Mouse (Mus musculus): ENCODE results near the gene Plxnc1. TPM values are rescaled to one million over a fixed set of nuclear protein-coding genes. Genes with fewer than 3 reads are reported as not detected.

Gene Plxnc1
- polyA plus RNA-seq, 1 experiment, result 0.55 TPM

DNA sequence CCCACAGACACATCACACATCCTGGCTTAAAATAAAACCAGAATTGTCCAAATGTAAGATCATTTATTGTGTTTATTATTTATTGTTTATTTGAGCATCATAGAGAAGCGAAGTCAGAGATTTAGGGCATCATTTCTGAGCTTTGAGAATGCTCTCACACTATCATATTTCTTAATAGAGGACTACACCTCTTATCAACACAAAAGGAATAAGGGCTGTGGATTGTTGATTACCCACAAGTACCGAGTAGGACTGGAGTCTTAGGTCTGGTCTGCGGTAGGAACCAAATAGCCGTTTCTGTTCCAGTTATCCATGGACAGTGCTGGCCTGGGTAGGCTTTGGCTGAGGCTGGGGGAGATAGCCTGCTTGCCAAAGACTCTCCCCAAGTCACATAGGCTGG lies 20.2 kb downstream of the Plxnc1 start:
- 69% methylated on average over 4 of the region's 4 CpGs for WGBS
- DNase-seq (ENCODE audit: low read depth, low spot score), result no peak

DNA sequence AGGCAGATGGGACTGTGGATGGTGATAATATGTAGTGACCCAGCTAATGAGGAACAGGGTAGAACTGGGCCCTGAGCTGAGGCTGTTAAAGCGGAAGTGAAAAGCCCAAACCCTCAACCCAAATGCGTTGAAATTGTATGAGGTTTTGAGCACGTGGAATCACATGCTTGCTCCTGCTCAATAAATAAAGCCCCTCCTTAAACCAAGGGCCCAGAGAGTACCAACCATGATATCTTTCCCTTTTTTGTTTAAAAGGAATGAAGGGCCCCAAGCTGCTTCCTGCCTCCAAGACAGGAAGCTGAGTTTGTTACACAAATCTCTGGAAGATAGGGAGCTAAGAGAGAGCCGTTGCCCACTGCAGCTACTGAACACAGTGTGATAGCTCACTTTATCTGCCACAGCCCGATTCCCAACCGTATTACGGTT lies 21.3 kb downstream of the Plxnc1 start:
- DNase-seq (ENCODE audit: low read depth, low spot score), result no peak
- WGBS, result 71% methylated on average over 7 of the region's 7 CpGs

DNA sequence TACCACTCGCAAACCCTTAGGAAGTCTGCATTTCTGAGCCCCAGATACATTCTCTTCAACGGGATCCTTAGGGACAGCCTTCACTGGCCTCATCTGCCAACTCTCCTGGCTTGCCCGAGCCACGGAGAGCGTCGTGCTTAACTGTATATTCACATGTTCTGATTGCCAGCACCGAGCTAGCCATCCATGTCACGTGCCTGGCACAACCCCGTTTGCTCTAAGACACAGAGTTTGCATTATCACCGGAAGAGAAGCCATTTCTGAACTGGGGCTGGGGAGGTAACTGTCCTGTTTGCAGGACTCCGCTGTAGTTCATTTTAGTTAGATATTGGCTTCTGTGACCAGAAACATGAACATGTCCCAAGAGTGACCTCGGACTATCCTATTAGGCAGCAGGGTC lies 21.8 kb downstream of the Plxnc1 start:
- DNase-seq (ENCODE audit: low read depth, low spot score), result no peak
- WGBS, result 89% methylated on average over 12 of the region's 12 CpGs

DNA sequence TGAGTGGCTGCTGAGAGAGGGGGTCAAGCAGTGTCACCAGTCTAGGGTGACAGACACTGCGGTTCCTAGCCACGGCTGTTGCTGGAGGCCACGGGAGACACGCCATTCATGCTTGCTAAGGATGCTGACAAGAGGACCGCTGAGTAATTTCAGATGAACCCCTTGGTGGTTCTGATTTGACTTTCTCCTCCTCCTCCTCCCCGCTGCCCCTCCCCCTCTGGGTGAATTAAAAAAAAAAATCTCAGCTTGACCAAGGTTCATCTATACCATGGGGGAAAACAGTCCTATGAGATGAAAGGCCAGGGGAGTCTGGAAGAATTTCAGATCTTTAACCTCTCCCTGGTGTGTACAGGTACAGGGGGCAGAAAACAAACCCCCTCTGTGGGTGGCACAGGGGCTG lies 22.9 kb downstream of the Plxnc1 start:
- WGBS, result 88% methylated on average over 6 of the region's 6 CpGs
- no peak for DNase-seq (ENCODE audit: low read depth, low spot score)

DNA sequence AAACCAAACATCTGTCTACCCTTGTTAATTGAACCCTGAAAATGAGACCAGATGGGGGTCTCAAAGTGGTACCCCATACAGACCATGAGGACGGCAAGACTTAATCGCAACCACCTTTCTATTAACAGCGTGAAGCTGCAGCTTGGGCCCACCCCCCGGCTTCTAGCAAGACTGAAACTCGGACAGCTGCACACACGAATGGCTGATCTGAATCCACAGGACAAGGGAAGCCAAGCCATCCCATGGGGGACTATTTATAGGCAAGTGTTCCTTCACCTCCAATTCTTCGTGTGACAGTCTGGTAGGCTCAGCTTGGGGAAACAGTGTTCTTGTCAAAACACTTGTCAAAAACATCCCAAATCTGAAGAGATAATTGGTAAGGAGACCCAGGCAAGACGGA lies 24.1 kb downstream of the Plxnc1 start:
- DNase-seq (ENCODE audit: low read depth, low spot score), result no peak
- WGBS, result 86% methylated on average over 8 of the region's 8 CpGs

DNA sequence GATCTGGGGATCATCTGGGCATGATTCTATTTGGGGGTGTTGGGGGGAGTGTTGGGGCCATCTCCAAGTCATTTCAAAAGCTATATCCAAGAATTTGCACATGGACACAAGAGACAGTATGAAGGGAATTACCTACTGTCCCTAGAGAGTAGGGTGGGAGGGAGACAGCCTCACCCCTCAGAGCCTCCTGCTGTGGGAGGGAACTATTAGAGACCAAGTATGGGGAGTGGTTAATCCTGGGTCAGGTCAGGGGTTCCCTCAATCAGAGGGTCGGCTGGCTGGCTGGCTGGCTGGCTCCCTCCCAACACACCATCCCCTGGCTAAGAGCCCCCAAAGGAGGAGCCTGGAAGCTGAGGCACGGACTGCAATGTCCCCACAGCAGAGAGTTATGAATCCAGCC lies 24.7 kb downstream of the Plxnc1 start:
- WGBS, result 52% methylated on average over 2 of the region's 2 CpGs
- no peak for DNase-seq (ENCODE audit: low read depth, low spot score)

DNA sequence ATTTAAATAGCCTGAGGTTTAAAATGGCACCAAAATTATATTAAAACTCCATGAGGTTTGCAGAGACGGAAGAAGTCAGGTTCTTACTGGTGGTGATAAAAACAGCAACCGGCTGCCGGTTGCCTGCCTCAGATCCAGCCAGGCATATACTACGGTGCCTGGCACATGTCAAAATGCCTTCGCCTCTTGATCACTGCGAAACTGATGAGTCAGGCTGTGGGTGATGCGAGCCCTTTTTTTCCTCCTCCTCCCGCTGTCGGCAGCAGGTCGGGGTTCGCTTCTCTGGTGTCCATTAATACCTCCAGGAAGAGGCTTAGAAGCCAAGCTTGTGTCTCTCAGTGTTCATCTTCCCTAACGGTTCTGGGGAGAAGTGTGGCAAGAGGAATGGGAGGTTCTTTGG lies 25.1 kb downstream of the Plxnc1 start:
- WGBS, result 53% methylated on average over 12 of the region's 12 CpGs
- DNase-seq (ENCODE audit: low read depth, low spot score), result no peak

DNA sequence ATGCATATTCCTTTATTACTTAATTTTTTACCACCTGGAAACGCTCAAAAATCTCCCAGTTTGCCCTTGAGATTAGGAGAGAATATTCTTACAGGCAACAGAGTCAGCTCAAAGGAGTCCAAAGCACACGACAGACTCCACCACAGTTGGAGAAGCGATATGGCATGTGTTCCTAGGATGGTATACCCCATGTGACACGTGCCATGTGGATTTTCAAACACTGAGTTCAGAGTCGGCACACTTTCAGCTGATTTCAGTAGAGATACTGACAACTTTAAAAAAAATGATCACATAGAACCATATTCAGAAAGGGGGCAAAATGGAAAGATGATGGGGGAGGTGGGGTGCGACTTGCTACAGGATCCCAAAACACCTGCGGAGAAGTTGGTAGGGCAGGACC lies 26.0 kb downstream of the Plxnc1 start:
- no peak for DNase-seq (ENCODE audit: low read depth, low spot score)
- 77% methylated on average over 7 of the region's 7 CpGs for WGBS

DNA sequence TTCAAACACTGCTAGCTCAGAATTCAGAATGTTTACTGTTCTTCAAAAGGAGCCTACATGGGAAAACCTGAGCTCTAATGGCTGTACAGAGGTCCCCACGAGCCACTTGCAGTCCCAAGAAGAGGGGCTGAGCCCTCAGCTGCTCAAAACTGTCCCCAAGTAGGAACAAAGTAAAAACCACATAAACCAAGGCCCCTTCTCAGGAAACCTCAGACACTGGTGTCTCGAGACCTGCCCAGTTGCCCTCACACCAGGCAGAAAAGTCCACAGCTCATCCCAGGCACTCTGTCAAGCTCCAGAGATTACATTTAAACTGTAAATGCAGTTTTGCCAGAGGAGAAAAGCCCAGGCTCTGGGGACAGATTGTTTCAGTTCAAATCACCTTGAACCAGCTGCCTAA lies 26.6 kb downstream of the Plxnc1 start:
- 47% methylated on average over 2 of the region's 2 CpGs for whole genome bisulfite sequencing
- DNase-seq (ENCODE audit: low read depth, low spot score), result no peak

DNA sequence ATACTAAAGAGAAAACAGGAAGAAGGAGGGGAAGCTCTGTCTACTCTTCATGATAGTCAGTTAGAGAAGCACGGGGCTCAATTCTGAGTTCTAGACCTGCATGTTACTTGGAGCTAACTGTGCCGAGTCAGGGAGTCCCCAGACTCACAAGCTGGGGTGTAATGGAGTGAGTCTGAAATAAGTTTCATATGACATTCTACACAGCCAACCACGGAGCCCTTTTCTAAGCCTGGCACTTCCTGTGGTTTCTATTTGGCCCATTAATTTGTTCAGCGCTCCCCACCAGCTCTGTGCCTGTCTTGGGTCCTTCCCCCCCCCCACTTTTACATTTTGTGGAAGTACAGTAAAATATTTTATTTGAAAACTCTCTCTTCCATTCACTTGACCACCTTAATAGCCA lies 27.3 kb downstream of the Plxnc1 start:
- WGBS, result 76% methylated on average over 4 of the region's 4 CpGs

DNA sequence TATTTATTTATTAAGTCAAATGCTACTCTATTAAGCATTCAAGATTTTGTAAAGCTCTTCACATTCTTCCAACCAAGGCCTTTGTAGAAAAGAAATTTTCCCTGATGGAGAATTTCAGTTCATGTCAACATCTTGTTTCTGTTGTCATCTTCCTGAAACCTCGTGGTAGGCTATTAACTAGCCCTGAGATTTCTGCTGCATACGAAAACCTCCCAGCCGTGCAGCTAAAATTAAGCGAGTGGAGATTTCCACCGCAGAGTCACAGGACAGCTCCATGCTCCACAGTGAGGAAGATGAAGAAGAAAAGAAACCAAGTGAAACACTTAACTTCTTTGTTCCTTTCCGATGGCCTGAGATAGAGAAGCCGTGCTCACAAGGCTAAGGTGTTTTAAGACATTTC lies 28.0 kb downstream of the Plxnc1 start:
- DNase-seq (ENCODE audit: low read depth, low spot score), result no peak
- 88% methylated on average over 7 of the region's 7 CpGs for WGBS

More for the DNA sequence above, 27.3 kb downstream of the Plxnc1 start:
- DNase-seq (ENCODE audit: low read depth, low spot score), result no peak

DNA sequence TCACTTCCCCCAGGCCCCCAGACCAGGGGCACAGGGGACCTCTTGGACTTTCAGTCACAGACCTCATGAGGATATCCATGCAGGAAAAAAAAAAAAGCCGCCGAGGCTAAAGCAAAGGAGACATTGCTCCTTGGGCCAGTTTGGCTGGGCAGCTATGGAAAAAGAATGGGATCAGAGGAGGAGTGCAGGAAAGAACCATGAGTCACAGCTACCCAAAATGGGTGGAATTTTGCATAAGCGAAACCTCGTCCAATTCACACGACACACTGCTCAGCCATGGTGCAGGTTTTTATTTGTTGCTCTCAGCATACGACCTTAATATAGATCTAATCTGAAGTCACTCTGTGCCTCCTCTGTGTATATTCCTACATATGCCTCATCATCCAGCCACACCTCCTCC lies 28.9 kb downstream of the Plxnc1 start:
- no peak for DNase-seq (ENCODE audit: low read depth, low spot score)
- 78% methylated on average over 6 of the region's 6 CpGs for WGBS

DNA sequence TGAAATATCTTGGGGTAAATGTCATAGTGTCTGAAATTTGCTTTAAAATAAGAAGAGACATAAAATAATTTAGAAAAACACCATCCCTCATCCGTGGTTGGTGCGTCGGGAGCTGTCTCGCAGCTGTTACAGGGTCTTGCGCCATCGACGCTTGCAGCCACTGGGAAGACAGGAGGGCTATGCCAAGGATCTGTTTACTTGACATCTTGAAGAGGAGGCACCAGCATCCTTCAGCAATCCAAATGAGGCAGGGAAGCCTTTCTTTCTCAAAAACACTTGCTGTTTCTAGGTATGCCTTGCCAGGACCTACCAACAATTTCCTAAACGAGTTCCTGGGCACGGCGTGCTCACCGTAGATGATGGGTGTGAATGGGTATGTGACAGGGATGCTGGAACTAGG lies 30.6 kb downstream of the Plxnc1 start:
- 89% methylated on average over 11 of the region's 11 CpGs for WGBS
- no peak for DNase-seq (ENCODE audit: low read depth, low spot score)

DNA sequence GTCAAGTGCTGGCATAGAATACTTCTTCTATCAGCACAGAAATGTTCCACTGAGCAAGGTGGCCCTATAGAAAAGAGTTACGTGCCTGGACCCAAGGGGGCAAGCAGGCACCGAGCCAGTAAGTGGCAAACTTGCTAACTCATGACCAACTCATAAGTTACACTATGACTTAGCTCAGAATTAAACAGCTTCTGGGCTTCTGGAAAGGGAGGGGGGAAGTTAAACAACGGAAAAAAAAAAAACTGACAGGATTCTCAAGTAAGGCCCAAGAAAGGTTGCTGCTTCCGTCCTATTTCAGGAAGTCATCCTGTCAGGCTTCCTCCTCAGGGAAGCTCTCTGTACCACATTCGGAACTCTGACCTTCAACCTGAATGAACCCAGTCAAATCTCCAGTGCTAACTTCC lies 31.3 kb downstream of the Plxnc1 start:
- no peak for DNase-seq (ENCODE audit: low read depth, low spot score)
- WGBS, result 68% methylated on average over 5 of the region's 5 CpGs

DNA sequence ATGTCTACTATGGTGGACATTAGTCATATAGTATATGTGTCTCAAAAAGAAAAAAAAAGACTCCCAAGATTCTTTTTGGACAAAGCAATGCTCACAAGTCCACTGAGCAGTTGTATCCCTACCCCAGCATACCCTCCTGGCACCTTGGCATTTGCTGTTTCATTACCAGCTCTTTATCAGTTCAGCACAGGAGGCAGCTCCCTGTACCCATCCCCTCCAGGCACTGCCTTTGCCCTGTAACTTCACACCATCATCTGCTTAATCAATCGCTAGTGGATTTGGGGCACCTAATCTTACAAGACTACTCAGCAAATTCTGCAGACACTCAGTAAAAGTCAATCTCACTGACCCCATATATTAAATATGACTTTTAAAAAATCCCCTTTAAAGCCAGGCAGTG lies 32.1 kb downstream of the Plxnc1 start:
- DNase-seq (ENCODE audit: low read depth, low spot score), result no peak
- 96% methylated on average over 1 of the region's 1 CpGs for WGBS

DNA sequence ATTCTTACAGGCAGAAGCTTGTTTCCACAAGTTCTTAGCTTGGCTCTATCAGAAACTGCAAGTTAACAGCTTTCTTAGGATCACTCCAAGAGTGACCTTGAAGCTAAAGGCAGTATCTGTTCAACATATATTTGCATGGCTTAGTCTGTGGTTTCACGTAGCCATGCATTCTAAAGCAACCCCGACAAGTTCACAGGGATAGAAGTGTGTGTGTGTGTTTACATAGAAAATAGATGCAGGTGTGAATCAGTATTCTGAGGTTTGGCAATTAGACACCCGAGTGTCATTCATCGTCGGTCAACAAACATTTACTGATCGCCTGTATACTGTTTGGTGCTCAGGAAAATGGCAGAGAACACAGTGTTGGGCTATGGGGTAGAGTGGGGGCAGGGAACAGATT lies 33.5 kb downstream of the Plxnc1 start:
- 76% methylated on average over 6 of the region's 6 CpGs for WGBS
- no peak for DNase-seq (ENCODE audit: low read depth, low spot score)

DNA sequence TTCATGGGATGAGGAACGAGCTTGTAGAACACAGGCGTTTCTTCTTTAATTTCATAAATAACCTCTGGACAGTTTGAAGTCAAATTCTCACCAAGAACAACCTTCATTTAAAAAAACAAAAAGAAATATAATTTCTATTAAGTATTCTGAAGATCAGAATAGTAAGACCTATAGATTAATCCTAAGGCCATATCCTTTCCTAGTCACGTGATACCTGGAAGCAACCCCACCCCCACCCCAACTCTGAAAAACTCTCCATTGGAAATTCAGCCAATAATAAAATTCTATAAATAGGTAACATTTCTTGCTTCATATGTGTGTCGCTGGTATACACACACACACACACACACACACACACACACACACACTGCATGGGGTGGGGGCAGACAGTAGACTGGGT lies 34.1 kb downstream of the Plxnc1 start:
- no peak for DNase-seq (ENCODE audit: low read depth, low spot score)
- 90% methylated on average over 4 of the region's 4 CpGs for WGBS

DNA sequence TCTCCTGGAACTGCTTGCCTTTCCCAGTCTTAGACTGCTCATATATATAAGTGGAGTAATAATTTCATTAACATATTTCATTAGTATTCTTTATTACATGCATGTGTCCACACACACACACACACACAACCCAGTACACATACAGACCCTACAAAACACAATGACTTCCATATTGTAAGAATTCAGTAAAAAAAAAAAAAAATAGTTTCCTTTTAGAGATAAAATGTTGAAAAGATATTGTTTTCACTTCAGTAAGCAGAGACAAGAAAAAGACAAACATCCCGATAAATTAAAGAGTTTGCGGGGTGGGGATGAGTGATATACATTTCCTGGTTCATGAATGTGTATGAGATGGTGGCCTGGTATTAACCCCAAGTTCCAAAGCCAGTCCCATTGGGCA lies 34.8 kb downstream of the Plxnc1 start:
- 94% methylated on average over 2 of the region's 2 CpGs for WGBS
- DNase-seq (ENCODE audit: low read depth, low spot score), result no peak

DNA sequence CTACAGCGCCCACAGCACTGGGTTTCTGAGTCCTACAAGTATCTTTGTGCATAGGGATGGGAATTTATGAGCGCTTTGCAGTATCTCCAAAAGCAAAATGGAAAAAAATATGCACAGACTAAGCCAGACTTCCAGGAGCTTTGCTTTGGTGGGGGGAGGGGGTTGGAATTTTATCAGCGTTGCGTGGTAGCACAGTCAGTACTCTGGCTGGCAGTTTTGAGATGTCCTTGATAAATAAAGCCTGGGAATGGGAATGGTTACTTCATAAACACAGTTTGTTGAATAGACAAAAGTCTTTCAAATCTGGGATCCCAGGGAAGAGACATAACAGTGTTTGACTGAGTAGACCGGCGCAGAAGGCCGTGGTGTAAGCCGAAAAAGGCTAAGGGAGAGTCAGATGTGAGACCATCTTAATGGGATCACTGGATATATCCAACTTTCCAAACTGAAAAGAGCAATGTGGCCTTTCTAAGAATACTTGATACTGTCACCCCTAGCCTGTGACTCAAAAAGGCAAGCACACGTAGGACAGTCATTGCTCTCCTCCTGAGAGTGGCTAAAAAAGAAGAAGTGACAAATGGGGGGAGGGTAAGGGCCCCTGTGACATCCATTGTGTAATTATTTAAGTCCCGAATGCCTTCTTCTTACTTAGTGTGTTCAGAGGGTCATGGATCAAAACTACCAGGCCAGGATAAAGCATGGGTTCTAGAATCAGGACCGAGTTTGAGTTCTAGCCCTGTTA lies 35.5 kb downstream of the Plxnc1 start:
- WGBS, result 85% methylated on average over 11 of the region's 11 CpGs
- no peak for DNase-seq (ENCODE audit: low read depth, low spot score)

DNA sequence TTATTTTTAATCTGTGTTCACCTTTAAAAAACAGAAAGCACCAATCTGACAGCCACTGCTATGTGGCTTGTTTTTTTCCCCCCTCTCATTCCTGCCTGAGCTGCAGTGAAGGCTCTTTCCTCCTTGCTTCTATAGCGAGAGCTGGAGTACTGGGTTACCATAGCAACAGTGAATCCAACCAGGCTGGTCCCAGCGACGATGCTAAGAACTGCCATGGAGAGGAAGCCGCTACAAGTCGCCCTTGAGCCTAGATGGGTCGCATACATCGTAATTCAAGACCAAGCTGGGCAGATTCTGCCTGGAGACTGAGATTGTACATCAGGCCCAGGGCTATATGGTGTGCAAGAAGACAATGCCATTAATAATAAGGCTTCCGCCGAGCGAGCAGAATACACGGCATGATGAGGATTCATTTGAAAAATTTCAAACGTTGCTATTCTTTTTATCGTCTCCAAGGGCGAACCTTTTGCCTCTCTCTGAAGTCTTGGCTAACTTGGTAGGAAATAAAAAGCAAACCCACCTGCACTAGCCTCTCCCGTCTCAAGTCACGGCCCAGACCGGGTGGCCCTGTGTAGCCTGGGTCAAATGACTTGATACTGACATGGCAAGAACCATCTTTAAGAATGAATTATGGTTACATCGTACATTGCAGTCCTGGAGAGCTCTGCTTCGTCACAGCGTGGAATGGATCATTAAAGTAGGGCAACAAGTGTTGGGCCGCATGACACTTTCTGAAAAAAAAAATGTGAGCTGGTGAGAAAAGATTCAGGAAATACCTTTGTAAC lies 38.8 kb downstream of the Plxnc1 start:
- 46% methylated on average over 21 of the region's 21 CpGs for WGBS
- DNase-seq (ENCODE audit: low read depth, low spot score), result no peak

DNA sequence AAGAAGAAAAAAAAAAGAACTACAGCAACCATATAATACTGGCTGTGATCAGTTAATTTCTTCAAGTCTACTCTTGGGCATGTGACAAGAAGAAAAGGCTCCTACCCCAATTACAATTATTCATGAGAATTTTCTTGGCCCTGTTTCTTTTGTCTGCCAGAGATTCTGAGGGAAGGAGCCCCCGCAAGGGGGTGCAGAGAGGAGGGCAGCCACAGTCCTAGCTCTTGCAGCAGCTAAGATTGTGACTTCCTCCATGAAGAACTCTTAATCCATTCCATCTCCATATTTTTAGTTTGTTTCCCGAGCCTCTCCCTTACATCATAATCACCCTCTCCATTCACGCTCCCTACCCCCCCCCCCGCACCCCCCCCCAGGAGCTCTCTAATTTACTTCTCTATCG lies 39.4 kb downstream of the Plxnc1 start:
- DNase-seq (ENCODE audit: low read depth, low spot score), result no peak
- WGBS, result 47% methylated on average over 3 of the region's 5 CpGs
